Mouse (Mus musculus) MEL (cell line): ENCODE measurements around the gene Klf16.

Experiments used
- CTCF ChIP-seq, 3 experiments: IDR thresholded peaks in 2 of 3; conservative IDR thresholded peaks in 1 of 3; 2 replicates each; pipeline ENCODE4 v1.5.1; 2011 to 2012; ENCODE audit warnings: low read length in 3 of 3, low read depth in 2 of 3, mild to moderate bottlenecking in 2 of 3, improper control_type of control experiment in 1 of 3, inconsistent platforms in 1 of 3, mixed read lengths in 1 of 3, moderate library complexity in 1 of 3; ENCODE audit not compliant: control insufficient read depth in 1 of 3, insufficient read depth in 1 of 3, poor library complexity in 1 of 3, severe bottlenecking in 1 of 3
- EP300 ChIP-seq, 2 experiments: IDR thresholded peaks; 2 replicates each; pipeline ENCODE4 v1.6.1; 2011; ENCODE audit warnings: improper control_type of control experiment in 2 of 2, low read length in 2 of 2, low read depth in 1 of 2, mild to moderate bottlenecking in 1 of 2
- HCFC1 ChIP-seq: IDR thresholded peaks from 2 replicates; pipeline ENCODE4 v1.6.1; 2012; ENCODE audit warnings: low read depth, mild to moderate bottlenecking, inconsistent platforms, low read length, improper control_type of control experiment, moderate library complexity
- MAX ChIP-seq: IDR thresholded peaks from 2 replicates; pipeline ENCODE4 v1.6.1; 2011; ENCODE audit warnings: low read length, improper control_type of control experiment
- MAZ ChIP-seq: IDR thresholded peaks from 2 replicates; pipeline ENCODE4 v1.6.1; 2012; ENCODE audit warnings: low read depth, mild to moderate bottlenecking, inconsistent platforms, low read length, improper control_type of control experiment
- POLR2A ChIP-seq, 2 experiments: IDR thresholded peaks; 2 replicates each; pipeline ENCODE4 v1.6.1; 2011 to 2012; ENCODE audit warnings: low read length in 2 of 2, mild to moderate bottlenecking in 2 of 2, control low read depth in 1 of 2, improper control_type of control experiment in 1 of 2, low read depth in 1 of 2, moderate library complexity in 1 of 2; ENCODE audit not compliant: control insufficient read depth in 1 of 2, insufficient read depth in 1 of 2, poor library complexity in 1 of 2
- RAD21 ChIP-seq: IDR thresholded peaks from 2 replicates; pipeline ENCODE4 v1.6.1; 2011; ENCODE audit warnings: mild to moderate bottlenecking, low read depth, low read length, improper control_type of control experiment
- SIN3A ChIP-seq: IDR thresholded peaks from 2 replicates; pipeline ENCODE4 v1.6.1; 2012; ENCODE audit warnings: low read length, improper control_type of control experiment, inconsistent platforms
- TCF12 ChIP-seq: IDR thresholded peaks from 2 replicates; pipeline ENCODE4 v1.6.1; 2014; ENCODE audit warnings: low read depth, mild to moderate bottlenecking, inconsistent platforms, low read length, improper control_type of control experiment, moderate library complexity
- UBTF ChIP-seq: IDR thresholded peaks from 2 replicates; pipeline ENCODE4 v1.6.1; 2012; ENCODE audit warnings: low read depth, mild to moderate bottlenecking, inconsistent platforms, low read length, improper control_type of control experiment, moderate library complexity, borderline replicate concordance; ENCODE audit not compliant: insufficient read depth
- USF1 ChIP-seq: IDR thresholded peaks from 2 replicates; pipeline ENCODE4 v1.6.1; 2014; ENCODE audit warnings: low read depth, mild to moderate bottlenecking, inconsistent platforms, low read length, improper control_type of control experiment, moderate library complexity

GRCm38 (mm10) chr10:80568876-80569275, 8.2 kb downstream of the Klf16 start:
- TF ChIP-seq CTCF (IDR thresholded peaks at IDR 0.05 in 2 of 3, conservative IDR thresholded peaks at IDR 0.05 in 1 of 3; ENCODE audit: control insufficient read depth in 1 of 3, insufficient read depth in 1 of 3, low read depth in 2 of 3, low read length in 3 of 3, poor library complexity in 1 of 3, severe bottlenecking in 1 of 3) (no peak), MAX (no peak), TCF12 (no peak), HCFC1 (no peak), SIN3A (no peak), USF1 (no peak), RAD21 (no peak), MAZ (no peak), EP300 (IDR thresholded peaks at IDR 0.05; ENCODE audit: low read depth in 1 of 2, low read length in 2 of 2) (no peak), UBTF (no peak), POLR2A (IDR thresholded peaks at IDR 0.05; ENCODE audit: control insufficient read depth in 1 of 2, insufficient read depth in 1 of 2, low read depth in 1 of 2, low read length in 2 of 2, poor library complexity in 1 of 2) (no peak)
